Mouse (Mus musculus): ENCODE data around the gene Csgalnact2. TPM values are rescaled to one million over a fixed set of nuclear protein-coding genes. Genes with fewer than 3 reads are reported as not detected.

Csgalnact2 gene
- polyA plus RNA-seq, 1 experiment from 2014 or later, result 8.6 TPM

DNA sequence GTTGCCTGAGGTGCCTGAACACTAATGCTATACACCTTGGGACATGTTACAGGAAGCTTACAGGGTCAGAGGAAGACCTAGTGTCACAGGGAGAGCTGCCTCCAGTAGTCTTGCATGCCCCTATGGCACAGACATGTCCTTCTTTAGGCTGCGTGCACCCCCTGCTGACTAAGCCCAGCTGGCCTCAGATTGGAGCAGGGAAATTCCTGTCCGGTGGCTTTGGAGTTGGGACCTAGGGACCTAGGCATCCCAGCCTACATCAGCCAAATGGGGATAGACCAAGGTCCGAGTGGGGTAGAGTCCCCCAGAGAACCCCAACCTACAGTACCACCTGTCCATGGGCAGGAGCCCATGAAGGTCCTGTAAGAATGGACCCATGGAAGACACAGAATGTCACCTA, 56.6 kb downstream of the Csgalnact2 start:
- WGBS, result 84% methylated on average over 3 of the region's 3 CpGs
- H3K4me3 ChIP-seq, result no peak overlapping the region
- no peak overlapping the region for H3K4me2 ChIP-seq
- no peak for ATAC-seq (ENCODE audit: low read depth)
- no peaks in the 10 kb centered on the region for H3K9me3 ChIP-seq
- no peaks in the 10 kb centered on the region for H3K27me3 ChIP-seq
- peaks cover 15% of the 10 kb centered on the region for H3K4me1 ChIP-seq (replicated peaks)
- no peak overlapping the region for H3K27ac ChIP-seq (replicated peaks)
- H3K9ac ChIP-seq, result no peak overlapping the region
- no peaks in the 10 kb centered on the region for H3K36me3 ChIP-seq

DNA sequence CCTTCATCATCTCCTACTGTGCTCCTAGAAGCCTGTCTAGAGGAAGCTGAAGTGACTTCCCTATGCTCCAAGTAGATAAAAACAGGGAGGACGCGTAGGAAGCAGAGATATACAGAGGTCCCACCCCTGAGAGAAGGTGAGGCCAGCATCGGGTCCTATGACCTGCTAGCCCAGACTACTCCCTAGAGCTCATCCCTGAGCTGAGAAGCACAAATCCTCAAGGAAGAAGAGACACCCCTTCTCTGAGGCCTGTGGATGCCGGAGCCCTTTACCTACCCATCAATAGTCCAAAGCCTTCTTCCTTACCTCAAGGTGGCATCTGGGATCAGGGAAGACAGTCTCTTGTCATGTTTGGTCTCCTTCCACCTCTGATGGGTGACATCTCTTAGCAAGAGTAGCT, 58.2 kb downstream of the Csgalnact2 start:
- Histone ChIP-seq H3K4me3 (no peak overlapping the region), H3K9me3 (no peaks in the 10 kb centered on the region), H3K27ac (replicated peaks) (no peak overlapping the region), H3K4me1 (replicated peaks) (peaks cover 15% of the 10 kb centered on the region), H3K4me2 (no peak overlapping the region), H3K9ac (no peak overlapping the region), H3K36me3 (no peaks in the 10 kb centered on the region), H3K27me3 (no peaks in the 10 kb centered on the region)
- no peak for ATAC-seq (ENCODE audit: low read depth)
- 90% methylated on average over 4 of the region's 4 CpGs for WGBS

DNA sequence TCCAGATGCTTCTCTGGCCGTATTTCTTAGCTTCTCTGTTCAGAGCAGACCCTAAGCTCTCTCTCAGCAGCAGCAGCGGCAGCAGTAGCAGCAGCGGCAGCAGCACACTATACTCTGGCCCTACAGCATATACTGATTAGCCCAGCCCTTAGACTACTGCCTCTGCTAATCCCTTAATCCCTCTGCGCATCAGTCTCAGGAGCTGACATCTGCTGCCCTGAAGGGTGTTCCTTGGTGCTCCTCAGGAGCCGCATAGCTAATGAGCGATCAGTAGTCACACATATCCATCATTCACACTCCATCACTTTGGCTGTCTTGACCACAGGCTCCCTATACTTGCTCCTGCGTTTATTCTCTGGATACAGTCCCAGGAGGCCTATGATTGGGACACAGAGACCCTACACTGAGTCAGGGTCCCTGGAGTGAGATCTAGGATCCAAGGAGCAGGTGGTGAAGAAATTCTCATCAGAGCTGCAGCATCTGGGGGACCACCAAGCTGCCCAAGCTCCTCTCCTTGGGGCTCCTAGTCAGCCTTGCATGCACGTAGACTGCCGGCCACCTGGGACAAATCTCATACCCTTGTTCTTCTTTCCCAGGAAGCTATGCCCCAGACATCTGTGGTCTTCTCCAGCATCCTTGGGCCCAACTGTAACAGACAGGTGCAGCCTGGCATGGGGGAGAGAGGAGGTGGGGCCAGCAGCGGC, 59.0 kb downstream of the Csgalnact2 start:
- Histone ChIP-seq H3K27ac (replicated peaks) (no peak overlapping the region), H3K4me1 (replicated peaks) (peaks cover 15% of the 10 kb centered on the region), H3K4me2 (no peak overlapping the region), H3K9ac (no peak overlapping the region), H3K4me3 (no peak overlapping the region), H3K27me3 (no peaks in the 10 kb centered on the region), H3K9me3 (no peaks in the 10 kb centered on the region), H3K36me3 (no peaks in the 10 kb centered on the region)
- WGBS, result 56% methylated on average over 10 of the region's 10 CpGs
- peak; percentile 11; the same call in 1 of the 2 replicates for ATAC-seq (ENCODE audit: low read depth)

DNA sequence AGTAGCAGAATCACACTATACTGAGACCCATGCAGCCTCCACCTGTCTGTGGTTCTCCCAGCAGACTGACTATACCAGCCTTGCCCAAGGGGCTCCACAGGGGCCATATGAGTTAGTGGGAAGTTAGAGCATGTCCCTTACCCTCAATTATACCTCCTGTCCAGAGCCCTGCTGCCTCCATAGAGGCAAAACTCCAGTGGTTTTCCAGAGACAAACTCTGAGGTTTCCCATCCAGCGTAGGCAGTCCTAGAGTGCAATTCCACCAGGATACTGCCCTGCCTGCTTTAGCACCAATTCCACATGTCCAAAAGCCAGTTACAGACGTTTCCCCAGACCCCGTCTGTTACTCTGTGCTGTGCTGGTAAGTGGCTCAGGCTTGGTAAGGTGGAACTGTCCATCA, 59.6 kb downstream of the Csgalnact2 start:
- H3K4me1 ChIP-seq (replicated peaks), result peaks cover 19% of the 10 kb centered on the region
- no peak overlapping the region for H3K4me3 ChIP-seq
- H3K4me2 ChIP-seq, result no peak overlapping the region
- H3K9me3 ChIP-seq, result no peaks in the 10 kb centered on the region
- no peaks in the 10 kb centered on the region for H3K36me3 ChIP-seq
- H3K27me3 ChIP-seq, result no peaks in the 10 kb centered on the region
- WGBS, result 70% methylated on average over 3 of the region's 3 CpGs
- no peak overlapping the region for H3K27ac ChIP-seq (replicated peaks)
- no peak overlapping the region for H3K9ac ChIP-seq
- ATAC-seq (ENCODE audit: low read depth), result 0 out of 2 replicates have a peak, but pooled peaks have one; percentile 19

DNA sequence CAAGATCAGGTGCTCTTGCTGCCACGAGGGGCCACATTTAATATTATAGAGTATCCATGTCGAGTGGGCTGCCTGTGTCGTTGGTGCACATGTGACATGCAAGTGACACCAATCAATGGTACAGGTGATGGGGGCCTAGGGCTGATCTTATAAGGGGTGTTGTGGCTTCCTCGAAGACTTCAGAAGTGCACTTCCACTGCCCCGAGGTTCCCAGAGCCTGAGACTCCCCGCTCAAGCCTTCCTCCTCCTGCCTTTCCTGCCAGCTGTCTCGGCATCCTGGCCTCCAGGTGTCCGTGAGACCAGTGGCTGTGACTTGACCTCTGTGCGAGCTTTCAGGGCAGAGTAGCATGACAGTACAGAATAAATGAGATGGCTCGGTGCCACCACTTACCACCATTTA, 60.2 kb downstream of the Csgalnact2 start:
- 78% methylated on average over 10 of the region's 10 CpGs for WGBS
- no peaks in the 10 kb centered on the region for H3K27me3 ChIP-seq
- no peak overlapping the region for H3K9ac ChIP-seq
- no peak overlapping the region for H3K27ac ChIP-seq (replicated peaks)
- no peak overlapping the region for H3K4me3 ChIP-seq
- H3K9me3 ChIP-seq, result no peaks in the 10 kb centered on the region
- H3K36me3 ChIP-seq, result no peaks in the 10 kb centered on the region
- H3K4me1 ChIP-seq (replicated peaks), result peaks cover 23% of the 10 kb centered on the region
- no peak for ATAC-seq (ENCODE audit: low read depth)
- no peak overlapping the region for H3K4me2 ChIP-seq

DNA sequence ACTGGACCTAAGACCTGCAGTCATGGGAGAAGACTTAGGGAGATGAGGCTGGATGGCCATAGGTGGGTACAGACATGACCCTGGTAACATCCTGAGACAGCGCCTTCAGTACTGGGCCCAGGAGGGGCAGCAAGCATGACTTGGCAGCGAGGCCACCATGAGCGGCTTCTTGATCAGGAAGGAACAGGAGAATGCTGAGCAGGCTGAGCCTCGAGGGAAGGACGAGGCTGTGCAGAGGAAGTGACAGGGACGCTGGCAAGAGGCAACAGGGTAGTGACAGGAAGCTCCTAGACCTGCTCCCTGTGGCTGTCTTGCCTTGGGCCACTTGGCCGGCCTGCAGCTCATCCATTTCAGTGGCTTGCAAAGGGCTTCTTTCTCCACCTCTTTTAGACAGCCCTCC, 61.5 kb downstream of the Csgalnact2 start:
- 81% methylated on average over 7 of the region's 7 CpGs for WGBS
- Histone ChIP-seq H3K27me3 (no peaks in the 10 kb centered on the region), H3K9ac (no peak overlapping the region), H3K4me2 (no peak overlapping the region), H3K9me3 (no peaks in the 10 kb centered on the region), H3K4me3 (no peak overlapping the region), H3K27ac (replicated peaks) (no peak overlapping the region), H3K4me1 (replicated peaks) (peaks cover 23% of the 10 kb centered on the region), H3K36me3 (no peaks in the 10 kb centered on the region)
- no peak for ATAC-seq (ENCODE audit: low read depth)

DNA sequence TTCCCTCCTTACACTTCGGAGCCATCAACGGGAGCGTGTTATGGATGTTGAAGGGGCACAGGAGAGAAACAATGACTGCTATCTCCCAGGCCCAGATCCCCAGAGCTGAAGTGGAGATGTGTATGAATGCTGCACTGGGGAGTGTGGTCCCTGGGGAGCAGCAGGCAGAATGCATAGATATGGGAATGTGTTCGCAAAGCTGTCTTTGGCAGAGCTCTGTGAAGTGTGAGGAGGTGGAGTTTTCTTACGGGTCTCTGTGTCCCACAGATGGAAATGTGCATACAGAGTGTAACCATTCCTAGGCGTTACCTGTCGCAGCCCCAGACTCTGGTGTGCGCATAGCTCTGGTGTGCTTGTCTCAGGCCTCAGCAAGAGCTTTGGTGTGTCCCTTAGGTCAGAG, 62.2 kb downstream of the Csgalnact2 start:
- ATAC-seq (ENCODE audit: low read depth), result no peak
- 81% methylated on average over 8 of the region's 8 CpGs for WGBS
- no peak overlapping the region for H3K4me3 ChIP-seq
- no peaks in the 10 kb centered on the region for H3K27me3 ChIP-seq
- H3K4me2 ChIP-seq, result no peak overlapping the region
- no peak overlapping the region for H3K27ac ChIP-seq (replicated peaks)
- H3K4me1 ChIP-seq (replicated peaks), result peaks cover 23% of the 10 kb centered on the region
- H3K9me3 ChIP-seq, result no peaks in the 10 kb centered on the region
- H3K9ac ChIP-seq, result no peak overlapping the region
- no peaks in the 10 kb centered on the region for H3K36me3 ChIP-seq

DNA sequence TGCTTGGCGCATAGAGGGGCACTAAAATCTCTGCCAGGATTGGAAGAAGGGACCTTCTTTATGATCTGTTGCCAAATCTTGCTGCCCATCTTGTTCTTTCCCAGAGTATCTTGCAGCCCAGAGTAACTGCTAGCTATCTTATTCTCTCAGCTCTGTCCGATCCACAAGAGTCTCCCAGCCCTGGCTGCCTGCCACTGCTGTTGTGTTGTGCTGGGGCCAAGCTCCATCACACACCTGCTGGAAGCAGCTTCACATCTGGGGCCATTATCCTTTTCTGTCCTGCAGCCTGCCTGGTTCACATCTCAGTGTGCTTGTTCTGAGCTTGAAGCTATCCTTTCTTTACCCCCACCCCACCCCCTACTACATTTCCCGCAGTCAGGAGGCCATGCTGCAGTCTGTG, 62.7 kb downstream of the Csgalnact2 start:
- Histone ChIP-seq H3K36me3 (no peaks in the 10 kb centered on the region), H3K27ac (replicated peaks) (no peak overlapping the region), H3K4me3 (no peak overlapping the region), H3K27me3 (no peaks in the 10 kb centered on the region), H3K9me3 (no peaks in the 10 kb centered on the region), H3K9ac (no peak overlapping the region), H3K4me1 (replicated peaks) (peaks cover 23% of the 10 kb centered on the region), H3K4me2 (no peak overlapping the region)
- no peak for ATAC-seq (ENCODE audit: low read depth)
- 71% methylated on average over 3 of the region's 3 CpGs for WGBS

DNA sequence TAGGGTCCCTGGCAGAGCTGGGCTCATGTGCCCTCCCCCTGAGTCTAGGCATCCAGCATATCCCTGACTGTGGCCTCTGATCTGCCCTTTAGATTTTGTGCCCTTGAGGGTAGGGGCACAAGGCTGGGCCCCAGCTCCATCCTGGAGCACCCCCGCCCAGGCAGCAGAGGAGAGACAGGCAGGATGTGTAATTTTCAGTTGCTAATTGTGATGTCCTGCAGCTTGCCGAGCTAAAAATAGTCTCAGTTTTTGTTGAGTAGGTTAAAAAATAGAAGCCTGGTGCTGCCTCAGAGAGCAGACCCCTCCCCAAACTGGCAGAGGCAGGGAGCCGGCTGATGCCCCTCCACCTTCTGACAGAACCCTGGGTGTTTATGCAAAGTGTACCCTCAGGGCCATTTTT, 64.8 kb downstream of the Csgalnact2 start:
- Histone ChIP-seq H3K27me3 (no peaks in the 10 kb centered on the region), H3K9ac (no peak overlapping the region), H3K4me2 (no peak overlapping the region), H3K9me3 (no peaks in the 10 kb centered on the region), H3K4me3 (no peak overlapping the region), H3K36me3 (no peaks in the 10 kb centered on the region), H3K27ac (replicated peaks) (no peak overlapping the region), H3K4me1 (replicated peaks) (peaks cover 17% of the 10 kb centered on the region; the same call in 1 of the 2 replicates)
- ATAC-seq (ENCODE audit: low read depth), result no peak
- 68% methylated on average over 3 of the region's 3 CpGs for WGBS

DNA sequence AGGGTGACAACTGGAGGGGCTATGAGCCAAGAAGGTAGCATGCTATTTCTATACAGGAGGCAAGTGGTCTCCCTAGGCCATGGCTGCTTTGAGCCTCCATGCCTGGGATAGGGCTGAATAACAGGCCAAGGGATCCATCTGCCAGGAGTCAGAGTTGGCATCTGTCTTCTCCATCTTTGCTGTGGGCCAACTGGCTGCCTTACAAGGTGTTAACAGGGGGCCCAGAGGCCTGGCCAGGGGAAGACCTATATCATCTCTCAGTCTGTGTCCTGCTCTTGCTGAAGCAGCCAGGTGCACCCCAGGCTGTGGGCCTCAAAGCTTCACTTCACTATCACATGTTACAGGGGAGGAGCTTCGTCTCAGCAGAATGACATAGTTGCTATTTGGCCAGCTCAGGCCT, 66.8 kb downstream of the Csgalnact2 start:
- 88% methylated on average over 1 of the region's 1 CpGs for WGBS
- no peaks in the 10 kb centered on the region for H3K9me3 ChIP-seq
- no peaks in the 10 kb centered on the region for H3K36me3 ChIP-seq
- H3K9ac ChIP-seq, result no peak overlapping the region
- peaks cover 15% of the 10 kb centered on the region; the same call in 1 of the 2 replicates for H3K4me1 ChIP-seq (replicated peaks)
- ATAC-seq (ENCODE audit: low read depth), result no peak
- H3K27ac ChIP-seq (replicated peaks), result no peak overlapping the region
- no peak overlapping the region for H3K4me2 ChIP-seq
- H3K4me3 ChIP-seq, result no peak overlapping the region
- peaks cover 9% of the 10 kb centered on the region for H3K27me3 ChIP-seq

DNA sequence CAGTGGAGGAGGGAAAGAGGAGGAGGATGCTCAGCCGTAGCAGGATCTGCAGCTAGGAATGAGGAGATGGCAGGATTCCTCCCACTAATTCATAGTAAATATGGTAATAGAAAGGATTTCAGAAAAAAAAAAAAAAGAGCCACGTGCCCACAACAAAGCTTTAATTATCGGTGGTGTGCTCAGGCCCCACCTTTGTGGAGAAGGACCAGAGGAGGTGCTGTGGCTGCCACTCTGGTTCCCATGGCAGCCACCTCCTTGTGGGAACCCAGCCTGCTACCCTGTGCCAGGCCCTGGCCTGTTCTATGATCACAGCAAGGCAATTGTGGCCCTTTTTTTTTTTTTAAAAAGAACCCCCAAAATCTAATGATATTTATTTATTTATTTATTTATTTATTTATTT, 67.5 kb downstream of the Csgalnact2 start:
- no peaks in the 10 kb centered on the region for H3K36me3 ChIP-seq
- no peak overlapping the region for H3K9ac ChIP-seq
- H3K9me3 ChIP-seq, result no peaks in the 10 kb centered on the region
- H3K27ac ChIP-seq (replicated peaks), result no peak overlapping the region
- peaks cover 23% of the 10 kb centered on the region for H3K4me1 ChIP-seq (replicated peaks)
- no peak overlapping the region for H3K4me2 ChIP-seq
- ATAC-seq (ENCODE audit: low read depth), result no peak
- no peak overlapping the region for H3K4me3 ChIP-seq
- WGBS, result 63% methylated on average over 3 of the region's 3 CpGs
- H3K27me3 ChIP-seq, result peaks cover 16% of the 10 kb centered on the region

DNA sequence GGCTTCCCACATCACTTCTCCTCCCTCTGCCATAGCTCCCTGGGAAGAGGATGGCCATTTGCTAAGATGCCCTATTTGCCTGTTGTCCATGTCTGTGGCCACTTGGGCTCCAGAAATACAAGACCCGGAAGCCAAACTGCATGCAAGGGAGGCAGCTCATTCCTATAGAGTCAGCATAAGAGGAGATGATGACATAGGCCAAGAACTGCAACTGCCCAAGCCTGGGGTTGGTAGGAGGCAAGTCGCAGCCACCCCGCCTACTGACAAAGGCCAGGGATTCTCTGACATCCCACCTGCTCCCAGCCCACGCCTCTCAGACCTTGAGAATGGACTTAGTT, 68.0 kb downstream of the Csgalnact2 start:
- Histone ChIP-seq H3K4me1 (replicated peaks) (peaks cover 27% of the 10 kb centered on the region), H3K4me2 (no peak overlapping the region), H3K9me3 (no peaks in the 10 kb centered on the region), H3K27ac (replicated peaks) (no peak overlapping the region), H3K9ac (no peak overlapping the region), H3K36me3 (no peaks in the 10 kb centered on the region), H3K4me3 (no peak overlapping the region), H3K27me3 (peaks cover 21% of the 10 kb centered on the region)
- 81% methylated on average over 4 of the region's 4 CpGs for WGBS
- ATAC-seq (ENCODE audit: low read depth), result no peak

DNA sequence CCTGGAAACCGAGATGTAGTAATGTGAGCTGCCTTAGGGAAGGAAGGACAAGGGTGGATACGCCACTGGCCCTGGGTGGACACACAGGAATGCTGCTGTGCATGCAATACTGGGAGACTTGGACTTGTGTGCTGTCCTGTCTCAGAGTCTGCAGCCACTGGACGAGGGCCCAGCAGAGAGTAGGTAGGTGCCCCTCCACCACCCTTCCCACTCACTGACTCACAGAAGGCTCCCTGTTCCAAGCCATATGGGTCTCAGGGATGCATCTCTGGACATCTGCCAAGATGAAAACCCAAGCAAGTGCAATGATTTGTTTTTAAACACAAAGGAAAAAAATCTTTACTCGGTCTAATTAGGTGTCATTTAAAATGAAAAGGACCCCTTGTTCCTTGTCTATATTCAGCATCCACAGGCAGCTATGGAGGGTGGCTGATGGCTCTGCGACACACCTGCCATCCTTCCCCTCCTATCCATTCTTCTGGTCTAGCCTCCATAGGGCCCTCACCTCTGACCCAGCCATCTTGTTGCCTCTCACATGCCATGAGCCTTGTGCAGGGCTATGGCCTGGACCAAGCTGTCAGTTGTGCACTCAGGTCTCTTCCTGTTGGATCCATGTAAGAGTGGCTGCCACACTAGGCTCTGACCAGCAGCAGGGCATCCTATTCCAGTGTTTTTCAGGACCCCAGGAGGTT, 68.5 kb downstream of the Csgalnact2 start:
- no peak for ATAC-seq (ENCODE audit: low read depth)
- Histone ChIP-seq H3K27me3 (peaks cover 25% of the 10 kb centered on the region), H3K36me3 (no peaks in the 10 kb centered on the region), H3K4me3 (no peak overlapping the region), H3K9ac (no peak overlapping the region), H3K9me3 (no peaks in the 10 kb centered on the region), H3K4me2 (no peak overlapping the region), H3K4me1 (replicated peaks) (peaks cover 32% of the 10 kb centered on the region), H3K27ac (replicated peaks) (no peak overlapping the region)
- WGBS, result 76% methylated on average over 5 of the region's 5 CpGs

All from neural tube, embryonic 13.5 days (tissue).